Mouse (Mus musculus) ES-Bruce4 (cell line): ENCODE results near the gene Dab1. TPM values are rescaled to one million over a fixed set of nuclear protein-coding genes. Genes with fewer than 3 reads are reported as not detected.

Experiments
- H3K27ac ChIP-seq: 2 replicates; pipeline ENCODE4 v1.5.1; 2012; ENCODE audit warnings: low read length, inconsistent platforms; ENCODE audit not compliant: insufficient read depth
- H3K27me3 ChIP-seq: 2 replicates; pipeline ENCODE4 v1.6.1; 2012; ENCODE audit warnings: mild to moderate bottlenecking, low read length, inconsistent platforms; ENCODE audit not compliant: control insufficient read depth, poor library complexity, insufficient read depth, severe bottlenecking
- H3K36me3 ChIP-seq: 2 replicates; pipeline ENCODE4 v1.6.1; 2012; ENCODE audit warnings: inconsistent platforms, mild to moderate bottlenecking, low read length, moderate library complexity; ENCODE audit not compliant: control insufficient read depth, poor library complexity, insufficient read depth, severe bottlenecking
- H3K4me1 ChIP-seq: one replicate; pipeline ENCODE4 v1.8.1; 2011; ENCODE audit warnings: low read length; ENCODE audit not compliant: control insufficient read depth, insufficient read depth
- H3K4me3 ChIP-seq: 2 replicates; pipeline ENCODE4 v1.5.1; 2011; ENCODE audit warnings: low read depth, mild to moderate bottlenecking, low read length
- H3K9ac ChIP-seq: 2 replicates; pipeline ENCODE4 v1.6.1; 2012; ENCODE audit warnings: low read depth, mild to moderate bottlenecking, inconsistent platforms; ENCODE audit not compliant: poor library complexity, severe bottlenecking
- H3K9me3 ChIP-seq: replicated peaks from 2 replicates; pipeline ENCODE4 v1.6.1; 2012; ENCODE audit warnings: mild to moderate bottlenecking, low read length, inconsistent platforms; ENCODE audit not compliant: control insufficient read depth, poor library complexity, insufficient read depth, severe bottlenecking
- CTCF ChIP-seq: IDR thresholded peaks from one replicate; pipeline ENCODE4 v1.8.1; 2011; ENCODE audit warnings: low read depth, low read length
- EP300 ChIP-seq: IDR thresholded peaks from 2 replicates; pipeline ENCODE4 v1.6.1; 2011; ENCODE audit warnings: low read depth, low read length; ENCODE audit not compliant: insufficient read depth
- POLR2A ChIP-seq: IDR thresholded peaks from one replicate; pipeline ENCODE4 v1.8.1; 2011; ENCODE audit warnings: low read length; ENCODE audit not compliant: insufficient read depth
- polyA plus RNA-seq: library from polyadenylated mRNA; stranded (reverse); fragments of >200 nt; gene quantifications from 2 replicates; pipeline ENCODE4 v1.2.4, GENCODE M21; 2011; ENCODE audit warnings: low read depth; ENCODE audit not compliant: missing spikeins, insufficient read depth, insufficient read length

The Dab1 gene
- polyA plus RNA-seq, 1 experiment: 4.8 TPM

GRCm38 (mm10) chr4:103793589-103794312, 174.6 kb downstream of the Dab1 start:
- H3K4me1 ChIP-seq: no peaks in the 10 kb centered on the region
- no peak overlapping the region for H3K4me3 ChIP-seq
- H3K27me3 ChIP-seq: no peaks in the 10 kb centered on the region
- no peaks in the 10 kb centered on the region for H3K9me3 ChIP-seq
- H3K27ac ChIP-seq: no peak overlapping the region
- TF ChIP-seq CTCF (no peak), EP300 (no peak), POLR2A (no peak)
- H3K36me3 ChIP-seq: no peaks in the 10 kb centered on the region
- no peak overlapping the region for H3K9ac ChIP-seq

DNA sequence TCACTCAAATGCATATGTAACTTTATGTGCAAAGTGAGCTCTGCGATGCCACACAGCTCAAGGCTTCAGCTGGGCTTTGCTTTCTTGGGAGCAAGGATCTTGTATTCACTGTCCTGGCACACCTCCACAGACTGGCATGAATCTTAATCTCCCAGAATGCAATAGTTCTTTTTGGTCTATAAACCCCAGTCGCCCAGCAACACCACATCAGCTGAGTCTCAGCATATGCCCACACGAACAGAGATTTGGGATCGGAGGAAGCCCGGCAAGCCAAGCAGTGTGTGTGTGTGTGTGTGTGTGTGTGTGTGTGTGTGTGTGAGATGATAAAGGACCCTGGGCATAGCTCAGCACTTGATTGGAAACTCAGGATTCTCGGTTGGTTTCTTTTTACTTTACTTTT, 177.3 kb downstream of the Dab1 start:
- Histone ChIP-seq H3K36me3 (no peaks in the 10 kb centered on the region), H3K4me3 (no peak overlapping the region), H3K27ac (no peak overlapping the region), H3K9ac (no peak overlapping the region), H3K9me3 (no peaks in the 10 kb centered on the region), H3K27me3 (no peaks in the 10 kb centered on the region), H3K4me1 (no peaks in the 10 kb centered on the region)
- TF ChIP-seq CTCF (no peak), POLR2A (no peak), EP300 (no peak)

- Histone ChIP-seq H3K9ac (no peak overlapping the region), H3K9me3 (no peaks in the 10 kb centered on the region), H3K36me3 (no peaks in the 10 kb centered on the region), H3K27me3 (no peaks in the 10 kb centered on the region), H3K4me3 (no peak overlapping the region), H3K4me1 (no peaks in the 10 kb centered on the region), H3K27ac (no peak overlapping the region)
- TF ChIP-seq POLR2A (no peak), EP300 (no peak), CTCF (no peak)
These were observed 183.3 kb downstream of the Dab1 start for GRCm38 (mm10) chr4:103802439-103802838.

GRCm38 (mm10) chr4:103804461-103804860, 185.3 kb downstream of the Dab1 start:
- TF ChIP-seq EP300 (no peak), POLR2A (no peak), CTCF (no peak)
- H3K27ac ChIP-seq: no peak overlapping the region
- no peaks in the 10 kb centered on the region for H3K27me3 ChIP-seq
- no peak overlapping the region for H3K9ac ChIP-seq
- H3K9me3 ChIP-seq: no peaks in the 10 kb centered on the region
- no peaks in the 10 kb centered on the region for H3K4me1 ChIP-seq
- no peak overlapping the region for H3K4me3 ChIP-seq
- no peaks in the 10 kb centered on the region for H3K36me3 ChIP-seq

GRCm38 (mm10) chr4:103822669-103823068, 203.5 kb downstream of the Dab1 start:
- no peak overlapping the region for H3K27ac ChIP-seq
- no peak overlapping the region for H3K4me3 ChIP-seq
- no peaks in the 10 kb centered on the region for H3K36me3 ChIP-seq
- no peak overlapping the region for H3K9ac ChIP-seq
- no peaks in the 10 kb centered on the region for H3K4me1 ChIP-seq
- TF ChIP-seq CTCF (no peak), POLR2A (no peak)
- no peaks in the 10 kb centered on the region for H3K27me3 ChIP-seq
- no peaks in the 10 kb centered on the region for H3K9me3 ChIP-seq

DNA sequence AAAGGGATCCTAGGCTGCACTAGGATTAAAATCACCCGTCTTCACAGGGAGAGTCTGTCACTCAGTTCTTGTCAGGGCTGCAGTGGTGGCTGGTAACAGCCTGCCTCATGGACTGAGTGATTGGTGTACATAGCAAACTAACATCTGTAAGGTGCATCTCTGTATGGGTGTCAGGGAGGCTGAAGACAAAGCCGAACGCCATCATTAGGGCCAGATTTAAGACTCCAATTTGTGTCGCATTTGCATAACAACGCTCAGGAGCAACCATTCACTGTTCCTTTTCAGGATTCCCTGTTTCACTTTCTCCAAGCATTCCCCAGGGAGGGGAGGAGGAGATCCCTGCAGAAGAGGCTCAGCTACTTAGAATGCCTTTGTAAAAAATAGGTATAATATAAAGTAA, 219.2 kb downstream of the Dab1 start:
- H3K9ac ChIP-seq: no peak overlapping the region
- peaks cover 12% of the 10 kb centered on the region for H3K9me3 ChIP-seq
- TF ChIP-seq EP300 (0 out of 2 replicates have a peak, but pooled peaks have one; percentile 29), CTCF (no peak)

More for the DNA sequence above, 219.2 kb downstream of the Dab1 start:
- Histone ChIP-seq H3K27me3 (no peaks in the 10 kb centered on the region), H3K36me3 (no peaks in the 10 kb centered on the region), H3K4me3 (no peak overlapping the region), H3K4me1 (peaks cover 2% of the 10 kb centered on the region), H3K27ac (no peak overlapping the region)
